Mouse (Mus musculus) adrenal gland, adult 10 weeks (tissue): ENCODE data around the gene Casq2. TPM values are rescaled to one million over a fixed set of nuclear protein-coding genes. Genes with fewer than 3 reads are reported as not detected.

ENCODE experiments used
- polyA plus RNA-seq: library from polyadenylated mRNA; stranded (reverse); fragments of 350-450 nt; fragmentation: Illumina TruSeq; extraction: RNeasy Lipid Tissue Mini Kit (QIAGEN cat#74804); gene quantifications from one replicate; pipeline ENCODE4 v1.2.3, GENCODE M21; 2014; ENCODE audit warnings: low read depth, low replicate concordance

Casq2 gene
- 1.7 TPM for polyA plus RNA-seq

GRCm38 (mm10) chr3:102086283-102086682 lies at the start of gene Casq2:
Casq2 (plus strand) TSS chr3:102086415.

Other genes with a start within 250 kb of the Casq2 start
- not detected for gene Mab21l3, start 237.5 kb upstream of the Casq2 start, polyA plus RNA-seq
- 4.4 TPM for gene Slc22a15, start 162.0 kb upstream of the Casq2 start, polyA plus RNA-seq
- not detected for gene Nhlh2, start 76.3 kb upstream of the Casq2 start, polyA plus RNA-seq
- gene Vangl1, start 118.3 kb downstream of the Casq2 start, polyA plus RNA-seq = 5.5 TPM